Mouse (Mus musculus) MEL (cell line): Measurements from ENCODE around the gene Bcat1.

Source experiments
- CTCF ChIP-seq, 3 experiments: IDR thresholded peaks in 2 of 3; conservative IDR thresholded peaks in 1 of 3; 2 replicates each; pipeline ENCODE4 v1.5.1; 2011 to 2012; ENCODE audit warnings: low read length in 3 of 3, low read depth in 2 of 3, mild to moderate bottlenecking in 2 of 3, improper control_type of control experiment in 1 of 3, inconsistent platforms in 1 of 3, mixed read lengths in 1 of 3, moderate library complexity in 1 of 3; ENCODE audit not compliant: control insufficient read depth in 1 of 3, insufficient read depth in 1 of 3, poor library complexity in 1 of 3, severe bottlenecking in 1 of 3
- JUND ChIP-seq: IDR thresholded peaks from 2 replicates; pipeline ENCODE4 v1.6.1; 2011; ENCODE audit warnings: low read depth, mild to moderate bottlenecking, improper control_type of control experiment, low read length
- SMC3 ChIP-seq: IDR thresholded peaks from 2 replicates; pipeline ENCODE4 v1.6.1; 2011; ENCODE audit warnings: low read depth, low read length, improper control_type of control experiment

GRCm38 (mm10) chr6:145062763-145063162, 13.2 kb downstream of the Bcat1 start:
- TF ChIP-seq SMC3, result no peak
- no peak for TF ChIP-seq CTCF (IDR thresholded peaks at IDR 0.05 in 2 of 3, conservative IDR thresholded peaks at IDR 0.05 in 1 of 3; ENCODE audit: control insufficient read depth in 1 of 3, insufficient read depth in 1 of 3, low read depth in 2 of 3, low read length in 3 of 3, poor library complexity in 1 of 3, severe bottlenecking in 1 of 3)
- no peak for TF ChIP-seq JUND
